Mouse (Mus musculus): ENCODE measurements around the gene Ccr1l1. TPM values are rescaled to one million over a fixed set of nuclear protein-coding genes. Genes with fewer than 3 reads are reported as not detected.

The Ccr1l1 gene
- polyA plus RNA-seq, 1 experiment from 2014 or later, result not detected

DNA sequence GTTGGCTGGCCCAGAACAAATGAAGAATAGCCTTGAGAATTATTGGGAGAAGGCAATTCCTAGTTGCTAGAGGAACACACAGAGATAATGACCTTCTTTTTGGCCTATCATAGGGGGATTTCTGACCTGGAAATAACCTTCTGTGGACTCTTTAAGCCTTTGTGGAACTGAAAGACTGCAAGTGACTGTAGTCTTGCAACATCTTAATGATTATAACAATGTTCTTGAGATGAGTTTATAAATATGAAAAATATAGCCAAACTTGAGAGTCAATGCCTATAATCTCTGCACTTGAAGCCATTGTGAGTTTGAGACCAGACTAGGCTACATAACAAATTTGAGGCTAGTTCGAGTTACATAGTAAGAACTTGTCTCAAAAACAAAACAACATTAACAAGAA, 21.3 kb downstream of the Ccr1l1 start:
- Histone ChIP-seq H3K9me3 (replicated peaks) (no peaks in the 10 kb centered on the region), H3K4me1 (no peaks in the 10 kb centered on the region), H3K27ac (replicated peaks) (no peak overlapping the region), H3K4me3 (replicated peaks) (no peak overlapping the region), H3K9ac (no peak overlapping the region), H3K27me3 (no peaks in the 10 kb centered on the region), H3K4me2 (replicated peaks) (no peak overlapping the region), H3K36me3 (no peaks in the 10 kb centered on the region)
- ATAC-seq (ENCODE audit: insufficient number of reproducible peaks, low FRiP score, low TSS enrichment, low read depth), result no peak
- WGBS, result 67% methylated on average over 1 of the region's 1 CpGs

DNA sequence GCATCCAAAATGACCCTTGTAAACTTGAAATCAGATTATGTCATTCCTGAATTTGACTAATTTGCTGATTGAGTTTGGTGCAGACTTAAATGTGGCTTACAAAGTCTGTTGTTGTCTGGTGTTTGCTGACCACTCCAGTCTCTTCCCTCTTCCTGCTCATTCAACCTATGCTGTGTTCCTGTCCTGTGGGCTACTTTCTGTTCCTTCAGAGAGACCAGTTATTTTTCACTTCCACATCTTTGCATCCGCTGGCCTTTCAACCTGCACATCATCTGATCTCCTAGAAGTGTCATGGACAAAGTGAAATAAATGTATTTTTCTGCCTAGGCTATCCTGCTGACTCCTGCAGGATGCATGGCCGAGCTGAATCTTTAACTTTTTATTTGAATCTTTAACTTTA, 24.7 kb downstream of the Ccr1l1 start:
- no peaks in the 10 kb centered on the region for H3K36me3 ChIP-seq
- H3K4me2 ChIP-seq (replicated peaks), result no peak overlapping the region
- no peaks in the 10 kb centered on the region for H3K27me3 ChIP-seq
- H3K4me1 ChIP-seq, result no peaks in the 10 kb centered on the region
- H3K4me3 ChIP-seq (replicated peaks), result no peak overlapping the region
- H3K9ac ChIP-seq, result no peak overlapping the region
- H3K27ac ChIP-seq (replicated peaks), result no peak overlapping the region
- no peak for ATAC-seq (ENCODE audit: insufficient number of reproducible peaks, low FRiP score, low TSS enrichment, low read depth)
- H3K9me3 ChIP-seq (replicated peaks), result no peaks in the 10 kb centered on the region
- WGBS, result 74% methylated on average over 2 of the region's 2 CpGs

DNA sequence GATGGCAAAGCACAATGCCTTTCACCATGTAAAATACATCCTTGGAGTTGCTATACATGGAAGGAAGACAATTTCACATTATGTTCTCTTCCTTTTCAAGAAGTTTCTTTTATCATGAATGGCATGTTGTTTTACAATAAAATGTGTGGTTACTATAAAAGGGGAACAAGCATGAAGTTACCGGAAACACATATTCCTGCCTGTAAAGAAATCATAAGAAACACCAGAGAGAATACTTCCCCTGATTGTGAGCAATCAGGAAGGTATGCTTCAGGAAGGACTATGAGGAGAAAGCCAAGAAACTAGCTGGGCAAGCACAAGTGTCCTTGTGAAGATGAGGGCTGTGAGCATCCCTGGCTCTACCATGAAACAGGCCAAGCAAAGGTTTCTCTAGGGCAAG, 27.0 kb downstream of the Ccr1l1 start:
- no peak overlapping the region for H3K27ac ChIP-seq (replicated peaks)
- no peaks in the 10 kb centered on the region for H3K9me3 ChIP-seq (replicated peaks)
- ATAC-seq (ENCODE audit: insufficient number of reproducible peaks, low FRiP score, low TSS enrichment, low read depth), result no peak
- H3K4me1 ChIP-seq, result no peaks in the 10 kb centered on the region
- 89% methylated on average over 1 of the region's 1 CpGs for WGBS
- H3K4me2 ChIP-seq (replicated peaks), result no peak overlapping the region
- H3K4me3 ChIP-seq (replicated peaks), result no peak overlapping the region
- no peaks in the 10 kb centered on the region for H3K36me3 ChIP-seq
- no peak overlapping the region for H3K9ac ChIP-seq
- H3K27me3 ChIP-seq, result no peaks in the 10 kb centered on the region

DNA sequence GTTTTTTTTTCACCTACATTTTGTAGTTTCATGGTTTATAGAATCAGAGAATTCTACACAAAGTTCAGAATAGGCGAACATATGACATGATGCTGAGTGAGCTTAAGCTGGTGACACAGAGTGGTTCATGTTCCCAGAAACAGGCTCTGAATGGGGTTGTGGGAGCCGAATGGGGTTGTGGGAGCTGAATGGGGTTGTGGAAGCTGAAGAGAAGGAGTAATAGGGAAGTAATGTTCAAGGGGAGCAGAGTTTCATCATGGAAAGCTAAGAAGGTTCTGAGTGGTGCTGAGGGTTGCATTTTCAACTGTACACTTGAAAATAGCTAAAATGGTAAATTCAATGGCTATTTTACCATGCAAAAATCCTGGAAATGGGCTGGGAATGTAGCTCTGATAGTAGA, 28.8 kb downstream of the Ccr1l1 start:
- 78% methylated on average over 2 of the region's 2 CpGs for WGBS
- no peak overlapping the region for H3K4me3 ChIP-seq (replicated peaks)
- H3K9ac ChIP-seq, result no peak overlapping the region
- no peaks in the 10 kb centered on the region for H3K36me3 ChIP-seq
- no peak overlapping the region for H3K27ac ChIP-seq (replicated peaks)
- no peaks in the 10 kb centered on the region for H3K27me3 ChIP-seq
- no peaks in the 10 kb centered on the region for H3K4me1 ChIP-seq
- H3K9me3 ChIP-seq (replicated peaks), result no peaks in the 10 kb centered on the region
- H3K4me2 ChIP-seq (replicated peaks), result no peak overlapping the region
- no peak for ATAC-seq (ENCODE audit: insufficient number of reproducible peaks, low FRiP score, low TSS enrichment, low read depth)

DNA sequence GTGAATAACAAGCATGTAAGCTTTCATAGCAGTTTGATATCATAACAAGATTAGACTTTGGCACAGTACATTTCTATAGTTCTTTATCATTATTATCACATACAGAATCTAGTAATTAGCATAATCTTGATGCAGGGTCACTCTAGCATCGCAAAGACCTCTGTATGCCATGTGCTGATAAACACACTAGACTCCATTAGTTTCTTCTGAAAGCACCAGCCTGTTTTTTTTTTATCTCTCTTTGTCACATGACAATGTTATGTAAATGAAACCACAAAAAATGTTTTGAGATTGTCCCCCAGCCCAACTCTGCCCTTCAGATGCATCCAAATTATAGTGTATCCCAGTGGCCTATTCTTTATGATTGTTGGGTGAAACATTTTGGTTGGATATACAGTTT, 30.4 kb downstream of the Ccr1l1 start:
- Histone ChIP-seq H3K27me3 (no peaks in the 10 kb centered on the region), H3K36me3 (no peaks in the 10 kb centered on the region)

DNA sequence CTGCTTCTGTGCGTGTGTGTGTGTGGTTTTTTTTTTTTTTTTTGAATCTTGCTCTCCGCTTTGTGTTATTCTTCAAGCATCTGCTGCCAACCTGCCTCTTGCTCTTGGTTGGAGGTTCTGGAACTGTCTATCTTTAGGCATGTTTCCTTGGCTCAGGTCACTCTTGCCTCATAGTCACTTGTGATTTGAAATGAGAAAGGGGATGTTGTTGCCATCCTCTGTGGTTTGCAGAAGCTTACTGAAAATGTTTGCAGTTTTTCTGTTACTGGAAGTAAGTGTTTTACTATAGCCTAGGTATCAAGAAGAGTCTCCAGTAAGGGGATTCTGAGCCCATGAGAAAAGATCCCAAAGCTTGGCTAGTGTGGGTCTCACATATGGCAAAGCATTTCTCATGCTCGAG, 36.2 kb downstream of the Ccr1l1 start:
- H3K9ac ChIP-seq, result no peak overlapping the region
- H3K36me3 ChIP-seq, result no peaks in the 10 kb centered on the region
- H3K9me3 ChIP-seq (replicated peaks), result no peaks in the 10 kb centered on the region
- no peak for ATAC-seq (ENCODE audit: insufficient number of reproducible peaks, low FRiP score, low TSS enrichment, low read depth)
- H3K27ac ChIP-seq (replicated peaks), result no peak overlapping the region
- H3K4me2 ChIP-seq (replicated peaks), result no peak overlapping the region
- 86% methylated on average over 3 of the region's 3 CpGs for WGBS
- no peaks in the 10 kb centered on the region for H3K4me1 ChIP-seq
- no peaks in the 10 kb centered on the region for H3K27me3 ChIP-seq
- H3K4me3 ChIP-seq (replicated peaks), result no peak overlapping the region

More for the DNA sequence above, 30.4 kb downstream of the Ccr1l1 start:
- H3K4me2 ChIP-seq (replicated peaks), result no peak overlapping the region
- H3K9ac ChIP-seq, result no peak overlapping the region
- H3K4me3 ChIP-seq (replicated peaks), result no peak overlapping the region
- H3K27ac ChIP-seq (replicated peaks), result no peak overlapping the region
- H3K4me1 ChIP-seq, result no peaks in the 10 kb centered on the region
- H3K9me3 ChIP-seq (replicated peaks), result no peaks in the 10 kb centered on the region
- 67% methylated on average over 1 of the region's 1 CpGs for WGBS
- ATAC-seq (ENCODE audit: insufficient number of reproducible peaks, low FRiP score, low TSS enrichment, low read depth), result no peak

DNA sequence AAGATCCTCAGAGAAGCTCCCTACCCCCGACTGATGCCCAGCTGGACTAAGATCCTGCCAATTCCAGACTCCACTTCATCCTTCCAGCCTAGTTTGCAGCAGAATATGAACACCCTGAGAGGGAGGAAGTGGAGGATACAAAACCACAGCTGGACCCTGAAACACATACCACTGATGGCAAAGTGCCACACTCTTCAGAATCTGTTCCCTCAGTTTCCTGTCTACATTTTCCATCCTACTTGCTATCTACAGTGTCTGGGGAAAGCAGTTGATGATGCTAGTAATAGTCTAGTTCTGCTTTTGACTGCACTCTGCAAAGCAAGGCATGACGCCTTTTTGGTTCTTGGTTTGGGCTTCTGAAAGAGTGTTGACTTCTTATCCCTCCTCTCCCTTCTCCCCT, 36.9 kb downstream of the Ccr1l1 start:
- no peak overlapping the region for H3K4me3 ChIP-seq (replicated peaks)
- no peak overlapping the region for H3K27ac ChIP-seq (replicated peaks)
- H3K36me3 ChIP-seq, result no peaks in the 10 kb centered on the region
- H3K27me3 ChIP-seq, result no peaks in the 10 kb centered on the region
- no peak for ATAC-seq (ENCODE audit: insufficient number of reproducible peaks, low FRiP score, low TSS enrichment, low read depth)
- no peaks in the 10 kb centered on the region for H3K4me1 ChIP-seq
- 80% methylated on average over 2 of the region's 2 CpGs for WGBS
- no peaks in the 10 kb centered on the region for H3K9me3 ChIP-seq (replicated peaks)
- no peak overlapping the region for H3K9ac ChIP-seq
- H3K4me2 ChIP-seq (replicated peaks), result no peak overlapping the region

DNA sequence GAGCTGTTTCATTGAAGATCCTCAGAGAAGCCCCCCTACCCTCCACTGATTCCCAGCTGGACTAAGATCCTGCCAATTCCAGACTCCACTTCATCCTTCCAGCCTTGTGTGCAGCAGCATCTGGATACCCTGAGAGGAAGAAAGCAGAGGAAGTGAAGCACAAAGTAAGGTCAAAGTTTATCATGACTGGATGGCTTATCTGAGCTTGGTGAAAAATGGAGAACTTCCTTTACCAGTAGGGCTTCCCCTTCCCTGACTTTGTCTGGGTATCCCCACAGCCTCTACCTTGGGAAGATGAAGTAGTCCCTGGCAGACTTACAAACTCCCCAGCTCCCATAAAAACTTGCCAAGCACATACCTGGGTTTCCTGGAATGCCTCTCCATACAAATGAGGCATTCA, 37.6 kb downstream of the Ccr1l1 start:
- no peaks in the 10 kb centered on the region for H3K36me3 ChIP-seq
- no peak overlapping the region for H3K9ac ChIP-seq
- no peaks in the 10 kb centered on the region for H3K4me1 ChIP-seq
- H3K27me3 ChIP-seq, result no peaks in the 10 kb centered on the region
- no peak for ATAC-seq (ENCODE audit: insufficient number of reproducible peaks, low FRiP score, low TSS enrichment, low read depth)
- no peak overlapping the region for H3K4me2 ChIP-seq (replicated peaks)
- H3K9me3 ChIP-seq (replicated peaks), result no peaks in the 10 kb centered on the region
- H3K27ac ChIP-seq (replicated peaks), result no peak overlapping the region
- no peak overlapping the region for H3K4me3 ChIP-seq (replicated peaks)

DNA sequence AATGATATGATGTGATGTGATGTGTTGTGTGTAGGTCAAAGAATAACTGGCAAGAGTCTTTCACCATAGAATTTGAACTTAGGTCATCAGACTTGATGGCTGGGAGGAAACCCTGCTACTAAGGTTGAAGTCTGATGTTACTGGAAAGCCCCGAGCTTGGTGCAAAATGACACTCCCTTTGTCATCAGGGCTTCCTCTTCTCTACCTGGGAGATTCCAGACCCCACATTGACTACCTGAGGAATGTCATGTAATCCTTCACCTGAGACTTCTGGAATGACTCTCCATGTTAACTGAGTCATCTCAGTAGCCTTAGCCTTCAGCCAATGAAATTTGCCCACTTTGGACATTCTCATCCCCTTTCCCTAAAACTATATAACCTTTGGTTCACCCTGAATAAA, 38.0 kb downstream of the Ccr1l1 start:
- Histone ChIP-seq H3K36me3 (no peaks in the 10 kb centered on the region), H3K4me2 (replicated peaks) (no peak overlapping the region), H3K4me1 (no peaks in the 10 kb centered on the region), H3K9ac (no peak overlapping the region), H3K9me3 (replicated peaks) (no peaks in the 10 kb centered on the region), H3K4me3 (replicated peaks) (no peak overlapping the region), H3K27ac (replicated peaks) (no peak overlapping the region), H3K27me3 (no peaks in the 10 kb centered on the region)
- WGBS, result 52% methylated on average over 1 of the region's 1 CpGs
- ATAC-seq (ENCODE audit: insufficient number of reproducible peaks, low FRiP score, low TSS enrichment, low read depth), result no peak

DNA sequence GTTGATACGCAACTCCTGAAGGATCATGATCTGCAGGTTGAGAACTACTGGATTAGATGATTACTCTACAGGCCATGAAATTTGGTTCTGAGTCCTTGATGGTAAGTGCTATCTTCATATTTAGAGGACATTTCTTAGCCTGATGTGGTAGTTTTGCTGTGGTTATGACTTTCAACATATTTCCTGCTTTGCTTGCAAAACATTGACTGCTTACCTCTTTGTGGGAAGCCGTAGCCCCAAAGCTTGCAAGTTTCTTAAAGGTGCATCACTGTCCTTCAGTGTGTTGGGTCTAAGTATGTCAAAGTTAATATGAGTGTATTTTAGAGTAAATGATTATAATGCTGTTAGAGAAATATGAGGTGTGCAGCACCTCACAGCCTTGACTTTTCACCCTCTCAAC, 40.2 kb downstream of the Ccr1l1 start:
- ATAC-seq (ENCODE audit: insufficient number of reproducible peaks, low FRiP score, low TSS enrichment, low read depth), result no peak
- H3K4me2 ChIP-seq (replicated peaks), result no peak overlapping the region
- no peak overlapping the region for H3K9ac ChIP-seq
- no peaks in the 10 kb centered on the region for H3K36me3 ChIP-seq
- H3K27ac ChIP-seq (replicated peaks), result no peak overlapping the region
- no peaks in the 10 kb centered on the region for H3K4me1 ChIP-seq
- no peaks in the 10 kb centered on the region for H3K27me3 ChIP-seq
- no peak overlapping the region for H3K4me3 ChIP-seq (replicated peaks)
- WGBS, result 91% methylated on average over 2 of the region's 2 CpGs
- no peaks in the 10 kb centered on the region for H3K9me3 ChIP-seq (replicated peaks)

DNA sequence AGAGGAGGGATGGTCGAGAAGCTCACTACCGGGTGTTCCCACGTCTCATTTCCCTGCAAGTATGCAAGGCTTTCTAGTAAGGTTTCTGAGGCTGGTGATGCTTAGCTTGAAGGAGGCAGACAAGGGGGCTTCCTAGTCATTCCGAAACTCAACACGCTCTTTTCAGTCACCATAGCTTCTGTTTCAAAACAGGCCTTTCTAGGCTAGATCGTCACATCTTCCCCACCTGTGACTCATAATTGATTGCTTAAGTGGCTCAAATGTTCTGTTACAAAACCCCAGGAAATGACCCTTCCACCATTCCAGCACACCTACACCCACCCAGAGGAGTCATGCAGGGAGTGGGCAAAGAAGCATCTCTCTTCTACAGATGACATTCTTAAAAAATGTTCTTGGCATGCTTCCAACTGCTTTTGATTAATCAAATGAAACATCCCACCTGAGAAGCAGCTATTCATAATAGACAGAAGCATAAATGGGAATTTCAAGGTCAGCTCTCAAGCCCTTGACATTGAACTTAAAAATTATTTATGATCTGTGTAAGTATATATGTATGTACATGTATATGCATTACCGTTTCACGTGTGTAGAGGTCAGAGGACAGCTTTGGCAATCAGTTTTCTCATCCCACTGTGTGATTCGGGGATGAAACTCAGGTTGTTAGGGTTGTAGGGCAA, 41.5 kb downstream of the Ccr1l1 start:
- Histone ChIP-seq H3K9me3 (replicated peaks) (no peaks in the 10 kb centered on the region), H3K4me3 (replicated peaks) (no peak overlapping the region), H3K27ac (replicated peaks) (no peak overlapping the region), H3K4me1 (no peaks in the 10 kb centered on the region), H3K27me3 (no peaks in the 10 kb centered on the region), H3K9ac (no peak overlapping the region), H3K36me3 (no peaks in the 10 kb centered on the region), H3K4me2 (replicated peaks) (no peak overlapping the region)
- WGBS, result 83% methylated on average over 9 of the region's 9 CpGs
- no peak for ATAC-seq (ENCODE audit: insufficient number of reproducible peaks, low FRiP score, low TSS enrichment, low read depth)

DNA sequence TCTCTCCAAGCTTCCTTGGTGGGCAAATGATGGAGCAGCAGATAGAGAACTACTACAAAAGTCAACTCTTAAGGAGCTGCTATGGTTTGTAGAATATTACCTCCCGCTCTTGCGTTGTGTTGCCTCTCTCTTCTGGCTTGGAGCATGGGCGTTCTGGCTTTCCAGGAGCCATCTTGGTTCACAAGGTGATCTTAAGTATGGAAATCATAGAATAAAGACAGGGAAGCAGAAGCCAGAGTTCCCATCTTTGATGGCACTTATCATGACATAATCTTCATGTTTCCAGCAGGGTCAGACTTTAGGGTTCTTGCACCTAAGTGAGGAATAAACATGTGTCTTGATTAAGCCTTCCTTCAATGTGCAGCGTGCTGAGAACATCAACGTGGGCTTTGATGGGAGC, 42.4 kb downstream of the Ccr1l1 start:
- H3K4me2 ChIP-seq (replicated peaks), result no peak overlapping the region
- WGBS, result 91% methylated on average over 5 of the region's 5 CpGs
- no peak overlapping the region for H3K4me3 ChIP-seq (replicated peaks)
- no peaks in the 10 kb centered on the region for H3K36me3 ChIP-seq
- ATAC-seq (ENCODE audit: insufficient number of reproducible peaks, low FRiP score, low TSS enrichment, low read depth), result no peak
- no peaks in the 10 kb centered on the region for H3K9me3 ChIP-seq (replicated peaks)
- H3K4me1 ChIP-seq, result no peaks in the 10 kb centered on the region
- H3K27ac ChIP-seq (replicated peaks), result no peak overlapping the region
- no peaks in the 10 kb centered on the region for H3K27me3 ChIP-seq
- no peak overlapping the region for H3K9ac ChIP-seq
